Mouse (Mus musculus): Measurements from ENCODE around the gene Runx2. TPM values are rescaled to one million over a fixed set of nuclear protein-coding genes. Genes with fewer than 3 reads are reported as not detected.

Gene Runx2
- total RNA-seq, 2 experiments from 2014 or later: 7.8 to 54.9 TPM

DNA sequence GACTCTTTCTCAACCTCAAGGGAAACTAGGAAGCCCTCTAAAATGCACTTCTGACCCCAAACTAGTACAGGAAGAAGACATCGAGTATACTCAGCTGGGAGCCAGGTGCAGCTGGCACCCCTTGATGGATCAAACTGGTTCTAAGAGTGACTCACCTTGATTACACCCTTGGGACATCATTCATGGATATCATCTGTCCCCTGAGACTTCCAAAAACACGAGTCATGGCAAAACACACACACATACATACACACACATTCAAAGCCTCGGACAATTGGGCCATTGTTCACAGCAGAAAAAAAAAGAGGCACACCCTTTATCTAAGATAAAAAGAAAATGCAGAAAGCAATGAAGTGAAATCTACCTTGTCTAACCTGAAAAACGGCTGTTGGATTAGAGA, 266.7 kb downstream of the Runx2 start:
- no peak for ATAC-seq (replicated peaks; ENCODE audit: poor library complexity)

DNA sequence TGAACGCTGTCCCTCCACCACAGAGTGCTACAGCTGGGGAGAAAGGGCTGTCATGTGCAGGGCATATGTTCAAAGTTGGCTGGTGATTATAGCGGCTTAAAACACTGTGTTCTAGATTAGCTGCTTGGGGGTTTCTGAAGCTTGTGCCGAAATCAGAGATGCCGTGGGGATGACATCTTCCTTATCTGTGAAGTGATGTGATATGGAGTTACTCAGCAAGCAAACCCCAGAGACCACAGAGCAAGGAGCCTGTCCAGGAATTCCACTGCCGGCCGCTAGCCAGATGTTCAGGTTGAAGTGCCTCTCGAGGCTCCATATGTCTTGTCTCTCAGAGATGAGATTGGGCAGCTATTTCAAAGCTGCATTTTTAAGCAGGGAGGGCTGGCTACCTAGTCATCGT, 267.8 kb downstream of the Runx2 start:
- ATAC-seq (replicated peaks; ENCODE audit: poor library complexity): no peak

DNA sequence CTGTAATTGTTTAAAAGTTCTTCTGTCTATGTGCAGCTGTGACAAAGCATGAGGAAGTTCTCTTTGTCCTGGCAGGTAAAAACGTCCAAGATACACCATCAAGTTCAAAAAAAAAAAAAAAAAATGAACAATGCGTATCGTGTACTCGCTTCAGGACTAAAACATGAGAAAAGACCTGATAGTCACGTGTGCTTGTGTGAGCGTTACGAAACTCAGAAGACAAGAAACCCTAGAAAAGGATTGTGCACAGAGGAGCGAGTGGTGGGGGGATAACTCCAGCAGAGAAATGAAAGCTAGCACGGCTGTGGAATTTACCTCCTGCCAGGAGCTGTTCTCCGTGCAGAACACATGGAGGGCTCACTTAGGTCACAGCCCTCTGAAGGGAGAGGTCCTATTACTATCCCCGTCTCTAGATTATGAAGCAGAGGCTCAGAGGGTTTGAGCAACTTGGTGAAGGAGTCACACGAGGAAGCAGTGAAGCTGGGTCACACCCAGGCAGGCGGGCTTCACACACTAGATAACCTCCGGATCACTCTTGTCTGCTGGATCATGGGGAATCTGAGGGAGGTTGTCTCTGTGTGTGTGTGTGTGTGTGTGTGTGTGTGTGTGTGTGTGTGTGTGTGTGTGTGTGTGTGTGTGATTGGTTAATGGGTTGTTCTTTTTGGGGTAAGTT, 269.3 kb downstream of the Runx2 start:
- ATAC-seq (replicated peaks; ENCODE audit: poor library complexity): peak; percentile 70

DNA sequence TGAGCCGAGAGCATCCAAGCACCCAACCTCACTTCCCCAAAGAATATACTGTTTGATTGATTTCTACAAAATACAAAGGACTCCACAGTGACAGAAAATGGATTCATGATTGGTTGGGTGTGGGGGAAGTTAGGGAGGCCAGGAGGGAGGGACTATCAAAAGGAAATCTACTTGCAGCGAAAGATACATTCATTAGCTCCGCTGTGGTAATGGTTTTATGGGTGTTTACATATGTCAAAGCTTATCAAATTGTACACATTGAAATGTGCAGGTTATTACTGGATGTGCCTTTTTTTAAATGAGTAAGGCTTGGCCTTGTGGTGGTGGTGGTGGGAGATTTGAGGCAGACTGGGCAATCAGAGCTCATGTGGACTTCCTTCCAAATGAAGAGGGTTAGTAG, 271.9 kb downstream of the Runx2 start:
- ATAC-seq (replicated peaks; ENCODE audit: poor library complexity): 0 out of 2 replicates have a peak, but pooled peaks have one; percentile 28

DNA sequence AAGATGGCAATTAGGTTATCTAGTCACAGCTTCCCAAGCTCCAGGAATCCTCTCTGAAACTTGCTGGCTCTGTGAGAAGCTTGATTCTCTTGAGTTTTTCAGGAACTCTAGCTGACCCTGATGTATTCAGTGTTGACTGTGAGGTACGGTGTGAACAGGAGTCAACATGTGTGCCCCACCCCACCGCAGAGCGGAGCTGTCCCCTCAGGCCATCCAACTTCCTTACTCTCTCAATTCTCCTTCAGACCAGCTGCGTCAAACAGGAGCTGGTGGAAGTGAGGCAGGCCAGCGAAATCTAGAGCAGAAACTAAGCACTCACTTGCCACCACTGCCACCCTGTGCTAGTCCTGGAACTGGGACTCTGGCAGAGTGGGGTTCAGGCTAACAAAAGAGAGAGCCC, 273.9 kb downstream of the Runx2 start:
- ATAC-seq (replicated peaks; ENCODE audit: poor library complexity): peak; percentile 60

DNA sequence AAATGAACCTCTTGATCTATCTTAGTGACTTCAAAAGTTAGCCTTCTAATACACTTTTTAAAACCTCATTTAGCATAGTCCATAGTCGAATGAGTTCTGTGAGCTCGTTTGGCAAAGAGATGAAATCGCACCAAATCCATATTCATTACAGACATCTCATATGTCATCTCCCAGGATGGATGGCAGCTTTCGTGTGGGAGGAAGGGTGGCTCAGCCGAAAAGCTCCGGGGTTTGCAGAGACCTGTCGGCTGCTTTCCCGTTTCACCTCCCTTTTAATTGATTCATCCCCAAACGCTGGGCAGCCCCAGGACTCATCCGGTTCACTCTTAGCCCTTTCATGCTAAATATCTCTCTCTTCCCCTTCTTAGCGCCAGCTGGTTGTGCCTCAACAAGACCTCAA, 275.7 kb downstream of the Runx2 start:
- ATAC-seq (replicated peaks; ENCODE audit: poor library complexity): no peak

DNA sequence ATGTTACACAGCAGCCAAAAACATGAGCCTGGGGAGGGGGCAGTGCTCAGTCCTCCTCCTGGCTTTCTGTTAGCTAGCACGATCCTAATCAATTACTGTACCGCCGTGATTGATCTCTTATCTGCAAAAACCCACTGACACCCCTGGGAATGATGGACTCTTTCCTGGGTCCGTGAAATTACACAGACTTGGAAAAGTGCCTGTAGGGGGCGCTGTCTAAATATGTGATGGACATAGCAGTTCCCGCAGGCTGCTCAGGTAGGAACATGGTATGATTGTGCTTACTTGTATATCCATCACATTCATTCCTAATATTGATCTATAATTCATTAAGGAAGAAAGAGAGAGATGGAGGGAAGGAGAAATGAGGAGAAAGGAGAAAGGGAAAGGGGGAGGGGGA, 284.6 kb downstream of the Runx2 start:
- ATAC-seq (replicated peaks; ENCODE audit: poor library complexity): no peak

DNA sequence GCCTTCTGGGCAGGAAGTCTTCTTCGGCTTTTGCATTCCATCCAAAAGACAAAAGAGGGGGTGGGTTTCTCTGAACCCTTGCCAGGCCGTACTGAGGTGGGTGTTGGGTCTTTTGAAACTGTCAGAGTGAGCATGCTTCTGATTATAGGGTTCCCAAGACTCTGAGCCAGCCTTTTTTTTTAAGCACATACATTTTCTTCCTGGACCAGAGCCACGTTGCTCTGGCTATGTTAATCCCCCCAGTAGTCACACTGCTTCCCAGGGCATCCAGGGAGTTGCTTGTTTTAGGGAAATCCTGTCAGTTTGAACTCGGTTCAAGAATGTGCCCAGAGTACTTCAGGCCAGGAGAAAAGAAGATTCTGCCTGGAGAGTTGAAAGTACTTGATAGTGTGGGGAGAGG, 286.0 kb downstream of the Runx2 start:
- no peak for ATAC-seq (replicated peaks; ENCODE audit: poor library complexity)

DNA sequence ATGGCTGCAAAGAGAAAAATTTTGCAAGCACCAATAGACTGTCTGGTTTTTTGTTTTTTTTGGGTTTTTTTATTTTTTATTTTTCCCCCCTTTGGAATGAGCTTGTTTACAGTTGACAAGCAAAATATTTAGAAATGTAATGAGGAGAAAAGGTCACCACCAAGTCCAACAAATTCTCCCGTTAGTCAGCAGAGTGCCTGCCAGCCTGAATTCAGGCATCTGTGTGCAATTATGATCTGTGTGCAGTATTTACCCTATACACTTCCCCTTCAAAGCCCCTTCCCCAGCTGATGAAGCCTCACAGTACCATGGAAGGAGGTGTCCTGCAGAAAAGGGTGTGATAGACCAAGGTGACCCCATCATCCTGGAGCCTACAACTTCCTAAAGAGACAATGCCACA, 290.5 kb downstream of the Runx2 start:
- ATAC-seq (replicated peaks; ENCODE audit: poor library complexity): no peak

DNA sequence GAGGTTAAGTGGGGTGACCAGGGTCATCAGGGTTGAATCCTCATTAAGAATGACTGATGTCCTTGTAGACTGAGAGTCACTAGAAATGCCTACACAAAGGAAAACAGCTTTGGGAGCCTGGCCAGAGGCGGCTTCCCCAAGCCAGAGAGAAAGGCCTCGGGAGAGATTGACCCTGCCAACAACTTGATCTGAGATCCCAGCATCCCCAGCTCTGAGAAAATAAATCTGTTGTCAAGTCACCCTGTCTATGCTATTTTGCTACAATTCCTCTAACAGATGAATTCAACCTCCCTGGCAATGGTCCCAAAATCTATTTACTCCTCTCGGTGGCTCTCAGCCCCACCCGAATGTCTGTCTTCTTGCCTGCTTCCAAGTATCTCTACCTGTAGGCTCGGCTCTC, 291.7 kb downstream of the Runx2 start:
- no peak for ATAC-seq (replicated peaks; ENCODE audit: poor library complexity)

DNA sequence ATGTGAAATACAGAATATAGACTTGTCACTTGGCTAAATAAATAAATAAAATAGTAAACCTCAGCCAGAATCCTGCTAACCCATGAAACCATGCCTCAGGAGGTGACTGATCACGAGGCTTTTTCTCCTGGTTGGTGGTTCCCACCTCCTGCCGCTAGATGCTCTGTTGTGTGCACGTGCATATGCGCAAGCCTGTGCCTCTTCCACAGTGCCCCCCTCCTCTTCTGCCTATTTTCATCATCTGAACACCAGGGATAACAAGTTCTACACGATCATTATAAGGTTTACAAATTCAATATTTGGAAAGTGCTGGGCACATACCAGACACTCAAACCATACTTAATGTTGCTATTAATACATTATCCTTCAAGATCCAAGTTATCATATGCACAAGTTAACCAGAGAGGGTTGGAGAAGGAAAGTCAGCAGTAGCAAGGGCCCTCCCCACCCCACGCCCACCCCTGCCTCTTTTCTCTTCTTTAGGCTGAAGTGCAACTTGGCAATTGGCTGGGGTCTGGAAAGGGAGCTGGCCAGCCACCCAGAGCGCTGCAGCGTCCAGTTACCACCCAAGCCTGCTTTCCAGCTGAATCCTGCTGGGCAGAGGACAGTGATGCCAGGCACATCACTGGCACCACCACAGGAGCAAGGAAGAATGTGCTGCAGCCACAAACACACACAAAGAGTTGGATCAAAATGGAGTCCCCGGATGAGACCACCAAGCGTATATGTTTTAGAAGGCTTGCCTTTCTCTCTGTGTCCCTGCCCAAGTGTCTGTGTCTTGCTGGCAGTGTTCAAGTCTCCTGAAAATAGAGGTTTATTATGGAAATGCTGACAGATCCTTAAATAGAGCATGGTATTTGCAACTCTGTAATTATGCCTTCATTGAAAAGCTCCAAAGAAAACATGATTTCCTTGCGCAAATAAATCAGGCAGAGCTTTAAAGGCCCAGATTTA, 294.2 kb downstream of the Runx2 start:
- ATAC-seq (replicated peaks; ENCODE audit: poor library complexity): no peak

DNA sequence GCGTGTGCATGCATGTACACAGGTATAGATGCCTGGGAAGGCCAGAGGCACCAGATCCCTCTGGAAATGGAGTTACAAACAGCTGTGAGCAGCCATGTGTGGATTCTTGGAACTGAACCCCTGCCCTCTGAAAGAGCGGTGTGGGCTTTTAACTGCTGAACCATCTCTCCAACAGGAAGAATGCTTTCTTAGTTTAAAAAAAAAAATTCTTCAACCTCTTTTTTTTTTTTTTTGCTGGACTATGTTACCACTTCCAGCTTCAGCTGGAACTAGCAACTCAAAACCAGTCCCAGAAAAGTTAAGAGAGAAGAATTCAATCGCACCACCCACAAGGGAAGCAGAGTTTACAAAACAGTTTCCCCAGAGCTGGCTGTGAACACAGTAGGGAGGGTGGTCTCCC, 295.2 kb downstream of the Runx2 start:
- ATAC-seq (replicated peaks; ENCODE audit: poor library complexity): no peak

DNA sequence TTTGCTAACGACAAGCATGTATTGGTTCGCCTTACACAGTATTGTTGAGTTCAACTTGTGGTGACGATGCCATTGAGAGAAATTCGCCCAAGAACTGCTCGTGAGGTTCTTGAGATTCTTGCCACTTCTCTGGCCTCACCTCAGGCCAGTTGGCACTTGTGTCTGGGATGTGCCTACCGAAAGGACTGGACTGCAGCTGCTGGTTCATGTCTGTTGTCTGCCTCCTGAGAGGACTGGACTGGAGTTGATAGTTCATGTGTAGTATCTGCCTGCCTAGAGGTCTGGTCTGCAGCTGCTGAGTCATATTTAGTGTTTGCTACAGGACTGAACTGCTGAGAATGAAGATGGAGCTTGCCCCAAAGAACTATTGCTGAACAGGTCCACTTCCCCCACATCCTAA, 296.4 kb downstream of the Runx2 start:
- no peak for ATAC-seq (replicated peaks; ENCODE audit: poor library complexity)

DNA sequence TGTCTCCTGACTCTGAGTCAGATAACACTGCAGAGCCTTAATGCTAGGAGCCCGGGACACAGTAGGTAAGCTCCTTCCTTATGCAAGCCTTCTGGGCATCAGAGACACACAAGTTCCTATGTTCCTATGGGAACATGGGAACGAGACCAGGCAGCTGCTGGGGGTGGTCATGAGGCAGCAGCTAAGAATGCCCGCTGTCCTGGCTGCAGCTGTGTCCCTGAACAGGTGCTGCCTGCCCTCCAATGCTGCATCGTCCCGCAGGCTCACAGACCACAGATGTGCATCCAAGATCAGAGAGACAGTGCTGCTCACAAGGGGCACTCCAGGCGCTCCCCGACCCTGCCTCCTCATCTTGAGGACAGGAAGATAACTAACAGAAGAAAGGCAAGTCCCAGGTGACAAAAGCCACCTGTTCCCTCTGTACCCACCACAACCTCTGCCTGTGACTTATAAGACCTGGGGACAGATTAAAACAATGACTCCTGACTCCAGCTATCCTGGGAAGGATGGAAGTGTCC, 306.3 kb downstream of the Runx2 start:
- ATAC-seq (replicated peaks; ENCODE audit: poor library complexity): no peak

DNA sequence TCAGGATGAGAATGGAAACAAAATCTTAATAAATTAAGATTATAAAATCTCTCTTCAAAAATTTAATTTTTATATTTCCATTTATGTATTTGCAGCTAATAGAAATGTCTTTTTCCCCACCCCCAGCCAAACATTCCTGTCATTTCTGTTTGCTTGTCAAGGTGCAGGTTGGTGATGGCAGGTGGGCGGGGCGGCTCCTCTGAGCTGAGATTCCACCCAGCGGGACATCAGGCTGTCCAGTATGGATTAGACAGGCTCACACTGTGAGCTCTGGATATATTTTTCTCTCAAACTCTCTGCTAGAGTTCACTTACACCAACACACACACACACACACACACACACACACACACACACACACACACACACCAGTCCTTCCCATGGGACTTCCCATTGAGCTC, 306.9 kb downstream of the Runx2 start:
- no peak for ATAC-seq (replicated peaks; ENCODE audit: poor library complexity)

DNA sequence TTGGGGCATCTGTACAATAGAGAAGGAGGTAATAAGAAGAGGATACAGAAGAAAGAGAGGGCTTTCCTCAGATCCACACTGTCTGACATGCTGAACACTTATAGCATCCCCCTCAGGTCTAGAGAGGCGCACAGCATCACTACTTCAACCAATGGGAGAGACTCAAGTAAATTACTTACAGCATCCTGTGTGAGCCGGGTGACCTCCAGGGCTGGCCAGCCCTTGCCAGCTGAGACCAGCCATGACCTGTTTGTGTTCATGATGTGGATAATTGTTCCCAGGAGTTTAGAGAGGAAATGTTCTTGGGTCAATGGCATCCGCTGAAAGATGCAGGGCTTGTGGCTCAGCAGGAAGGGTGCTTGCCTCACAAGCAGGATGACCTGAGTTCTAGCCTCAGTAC, 308.1 kb downstream of the Runx2 start:
- no peak for ATAC-seq (replicated peaks; ENCODE audit: poor library complexity)

DNA sequence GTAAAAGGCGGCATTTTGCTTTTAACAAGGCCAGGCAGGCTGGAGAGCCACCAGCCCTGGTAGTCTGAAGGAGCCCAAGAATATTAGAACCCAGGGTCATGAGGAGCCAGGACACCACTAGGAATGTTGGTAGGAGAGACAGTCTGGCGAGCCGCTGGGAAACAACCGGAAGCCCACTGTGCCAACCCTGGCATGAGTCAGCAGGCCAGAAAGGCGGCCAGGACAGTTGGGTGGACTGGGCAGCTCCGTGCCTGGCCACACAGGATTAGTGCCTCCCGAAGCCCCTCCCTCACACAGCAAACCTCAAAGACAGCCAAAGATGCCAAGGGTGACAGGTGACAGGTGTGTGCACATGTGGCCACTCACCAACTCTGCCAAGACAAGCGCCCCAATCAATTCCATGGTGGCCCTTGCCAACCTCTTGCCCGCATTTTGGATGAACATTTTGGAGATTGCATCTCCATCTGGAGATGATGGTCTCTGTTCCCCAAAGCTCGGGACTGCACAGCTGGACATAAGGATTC, 309.7 kb downstream of the Runx2 start:
- ATAC-seq (replicated peaks; ENCODE audit: poor library complexity): no peak

DNA sequence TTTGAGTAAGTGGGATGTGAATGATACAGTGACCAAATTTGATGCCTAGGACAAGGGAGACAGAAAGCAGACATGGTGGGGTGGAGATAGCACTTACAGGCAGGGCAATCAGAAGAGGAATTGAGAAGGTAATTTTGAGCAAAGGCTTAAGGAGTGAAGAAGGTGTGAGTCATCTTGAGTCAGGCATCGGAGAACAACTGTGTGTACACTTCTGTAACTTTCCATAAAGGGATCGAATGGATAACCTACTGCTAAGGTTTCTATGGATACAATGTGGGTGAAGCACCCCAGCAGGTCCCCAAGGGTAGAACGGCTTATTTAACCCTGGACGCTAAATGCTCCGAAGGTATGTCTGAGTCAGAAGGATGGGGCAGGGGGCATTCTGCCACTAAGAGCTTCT, 312.4 kb downstream of the Runx2 start:
- no peak for ATAC-seq (replicated peaks; ENCODE audit: poor library complexity)

DNA sequence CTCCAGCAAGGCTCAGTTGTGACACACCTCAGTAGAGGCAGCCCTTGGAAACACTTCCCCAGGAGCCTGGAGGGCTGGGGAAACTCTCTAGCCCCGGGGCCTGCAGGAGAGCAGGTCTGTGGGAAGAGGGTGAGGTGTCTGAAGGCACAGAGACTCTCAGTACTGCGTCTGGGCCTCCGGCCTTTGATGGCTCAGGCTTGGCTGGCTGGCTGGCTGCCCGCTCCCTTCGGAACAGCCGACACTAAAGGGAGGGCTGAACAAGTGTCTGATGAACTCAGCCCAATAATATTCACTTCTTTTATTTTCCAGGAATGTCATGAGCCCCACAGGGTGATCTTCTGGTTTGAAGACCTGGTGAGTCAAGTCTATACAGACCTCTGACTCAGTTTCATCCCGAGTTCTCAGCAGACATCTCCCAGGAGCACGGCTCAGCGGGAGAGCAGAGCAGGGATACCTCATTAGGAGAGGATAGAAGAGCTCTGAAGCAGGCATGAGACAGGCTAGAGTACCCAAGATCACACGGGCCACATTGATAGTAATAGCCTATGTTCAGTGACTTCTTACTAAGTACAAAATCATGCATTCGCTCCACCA, 314.2 kb downstream of the Runx2 start:
- ATAC-seq (replicated peaks; ENCODE audit: poor library complexity): no peak

DNA sequence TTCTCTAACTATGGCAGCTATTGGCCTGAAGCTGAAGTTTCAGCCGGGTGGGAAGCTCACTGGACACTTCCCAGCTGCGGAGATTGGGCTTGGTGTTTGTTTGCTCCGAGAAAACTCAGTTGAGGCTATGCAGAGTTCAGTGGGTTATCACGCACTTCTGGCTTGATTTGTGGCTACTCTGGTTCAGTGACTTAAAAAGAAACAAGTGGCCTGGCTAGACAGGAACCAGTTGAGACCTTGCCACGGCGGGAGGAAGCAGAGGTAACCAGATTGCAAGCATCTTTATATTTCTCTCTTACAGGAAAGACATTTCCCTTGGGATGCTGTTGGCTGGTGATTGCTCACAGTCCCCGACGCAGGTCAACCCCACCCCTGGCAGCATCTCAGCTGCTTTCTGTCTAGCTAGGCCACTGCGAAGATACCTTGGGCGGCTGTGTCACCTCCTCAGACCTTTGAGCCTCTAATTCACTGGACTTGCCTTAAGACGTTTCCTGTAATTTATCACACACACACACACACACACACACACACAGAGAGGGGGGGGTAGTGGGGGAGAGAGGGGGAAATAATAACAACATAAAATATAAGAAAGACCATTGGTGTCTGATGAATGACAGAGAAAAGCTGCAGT, 324.3 kb downstream of the Runx2 start:
- no peak for ATAC-seq (replicated peaks; ENCODE audit: poor library complexity)

DNA sequence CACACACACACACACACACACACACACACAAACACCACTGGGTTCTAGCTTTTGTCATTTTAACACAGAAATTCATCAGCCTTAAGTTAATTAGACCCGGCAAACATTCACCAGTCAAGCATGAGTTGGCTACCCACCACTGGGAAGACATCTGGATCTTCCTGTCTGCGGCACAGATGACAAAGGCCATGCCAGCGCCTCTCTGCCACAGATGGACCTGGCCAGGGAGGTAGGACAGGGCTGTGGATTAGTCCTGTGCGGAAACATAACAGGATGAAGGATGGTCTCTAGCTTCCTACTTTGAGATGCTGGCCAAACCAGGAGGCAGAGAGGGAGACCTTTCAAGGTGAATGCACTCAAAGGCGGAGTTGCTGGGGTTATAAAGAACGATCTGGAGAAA, 325.3 kb downstream of the Runx2 start:
- ATAC-seq (replicated peaks; ENCODE audit: poor library complexity): no peak
